19 mouse cellular contexts compared by ENCODE assay signal in genomic region chr15:77127737-77128136, GRCm38 (mm10).
DNase-seq lines count a peak whose midpoint lies in the region; ATAC-seq and TF ChIP-seq lines count a peak whose summit lies in the region.
"Had no signal": no experiment of that assay in that cellular context is flagged by ENCODE, and none has a peak within 500 bp of the region (broad histone marks: within the 10 kb centered on the region; RNA-seq: fewer than 3 reads in every experiment).

No protein-coding gene starts in this region.

- intact Hi-C loops in left cerebral cortex, adult 2 months (cut with DNase I) = no loop called here

- H3K36me3 ChIP-seq in C2C12 (ENCODE audit: control insufficient read depth, insufficient read depth) (peaks cover 94% of the 10 kb centered on the region), myocyte (ENCODE audit: control insufficient read depth, insufficient read depth) (peaks cover 92% of the 10 kb centered on the region)
- H3K36me3 ChIP-seq in stomach, postnatal 0 days (ENCODE audit: control insufficient read depth, insufficient read depth, low read length) = 0 out of 2 replicates have a peak, but pooled peaks cover 3% of the 10 kb centered on the region
- H3K36me3 ChIP-seq: G1E had no signal

- no peak for TF ChIP-seq CTCF in C2C12 (IDR thresholded peaks at IDR 0.05; ENCODE audit: control insufficient read depth, insufficient read depth, insufficient read length)
- TF ChIP-seq CTCF in left cerebral cortex, adult 2 months (IDR thresholded peaks at IDR 0.05) = no peak
- no peak for TF ChIP-seq CTCF in stomach, postnatal 0 days (IDR thresholded peaks at IDR 0.05; ENCODE audit: low read depth)

- H3K79me2 ChIP-seq in C2C12 (ENCODE audit: control insufficient read depth, insufficient read depth) = peaks cover 100% of the 10 kb centered on the region
- H3K79me2 ChIP-seq in myocyte (ENCODE audit: control insufficient read depth, insufficient read depth) = peaks cover 100% of the 10 kb centered on the region

- no peak overlapping the region for H3K4me3 ChIP-seq in C2C12 (ENCODE audit: insufficient read depth, poor library complexity, severe bottlenecking)
- H3K4me3 ChIP-seq in myocyte = no peak overlapping the region
- H3K4me3 ChIP-seq in left cerebral cortex, adult 2 months = no peak overlapping the region
- no peak overlapping the region for H3K4me3 ChIP-seq in stomach, postnatal 0 days (ENCODE audit: low read depth, low read length)

- H3K9me3 ChIP-seq in stomach, postnatal 0 days (ENCODE audit: control insufficient read depth, low read length) = no peaks in the 10 kb centered on the region
- H3K9me3 ChIP-seq: G1E had no signal

- DNase-seq in left cerebral cortex, adult 2 months (ENCODE audit: extremely low spot score in 1 of 2, low spot score in 2 of 2) = no peak
- no peak for DNase-seq in stomach, postnatal 0 days (ENCODE audit: low spot score)
- DNase-seq: adrenal gland, adult 2 months; adrenal gland, adult 8-10 months; adrenal gland, postnatal 10 days; adrenal gland, postnatal 14 days; adrenal gland, postnatal 25 days; adrenal gland, postnatal 36 days; B cell, adult 2 months; cerebellum, adult 11 months; cerebellum, adult 11-12 months; cerebellum, adult 18-20 months; cerebellum, adult 2 months had no signal

- peak overlapping the region; percentile 47 for H3K4me2 ChIP-seq in myocyte (ENCODE audit: low read depth)
- H3K4me2 ChIP-seq in stomach, postnatal 0 days (replicated peaks; ENCODE audit: low read depth) = no peak overlapping the region

- TF ChIP-seq POLR2A in myocyte (IDR thresholded peaks at IDR 0.05; ENCODE audit: insufficient read length, low read depth) = no peak

- H3K9ac ChIP-seq in stomach, postnatal 0 days (ENCODE audit: low read length) = no peak overlapping the region

- no peak overlapping the region for H3K27ac ChIP-seq in left cerebral cortex, adult 2 months
- no peak overlapping the region for H3K27ac ChIP-seq in stomach, postnatal 0 days (replicated peaks)

- peaks cover 95% of the 10 kb centered on the region for H3K79me3 ChIP-seq in C2C12 (ENCODE audit: low read depth)

- H3K27me3 ChIP-seq in C2C12 (ENCODE audit: control insufficient read depth, insufficient read depth, insufficient read length) (no peaks in the 10 kb centered on the region), myocyte (ENCODE audit: control insufficient read depth, insufficient read depth, insufficient read length) (no peaks in the 10 kb centered on the region)
- H3K27me3 ChIP-seq in stomach, postnatal 0 days (ENCODE audit: control insufficient read depth, insufficient read depth, low read length) = no peaks in the 10 kb centered on the region
- H3K27me3 ChIP-seq: Patski had no signal

- no peaks in the 10 kb centered on the region for H3K4me1 ChIP-seq in stomach, postnatal 0 days (replicated peaks; ENCODE audit: control insufficient read depth, insufficient read depth)

- H3ac ChIP-seq in C2C12 (ENCODE audit: control insufficient read depth, insufficient read length, low read depth) (no peak overlapping the region), myocyte (ENCODE audit: control insufficient read depth, insufficient read length) (no peak overlapping the region)

- TF ChIP-seq EP300 in stomach, postnatal 0 days (optimal IDR thresholded peaks at IDR 0.05) = no peak

- no peak for ATAC-seq in stomach, postnatal 0 days (ENCODE audit: low FRiP score, low TSS enrichment)
- ATAC-seq: activated CD4-positive, CD25-positive, alpha-beta regulatory T cell, adult 4 months; CD4-positive, CD25-positive, alpha-beta regulatory T cell, adult 4 months; Patski had no signal

- 93% methylated on average over 2 of the region's 2 CpGs for WGBS in stomach, postnatal 0 days

TF ChIP-seq in C2C12, 6 proteins besides CTCF, POLR2A, EP300 and RAD21:
- TF ChIP-seq MYOG (IDR thresholded peaks at IDR 0.05; ENCODE audit: control insufficient read depth, extremely low read depth, insufficient read length) = no peak
- peak; percentile 100 for TF ChIP-seq MYOD1 (IDR thresholded peaks at IDR 0.05; ENCODE audit: control insufficient read depth, insufficient read length, low read depth)
TF ChIP-seq in C2C12: peak in this region for 1.

TF ChIP-seq in myocyte, 11 proteins besides CTCF, POLR2A, EP300 and RAD21:
- TF ChIP-seq MAX (IDR thresholded peaks at IDR 0.05; ENCODE audit: low read depth) (no peak), TCF12 (IDR thresholded peaks at IDR 0.05; ENCODE audit: insufficient read depth, poor library complexity, severe bottlenecking) (peak; percentile 59), USF1 (IDR thresholded peaks at IDR 0.05; ENCODE audit: low read depth) (no peak), TCF3 (IDR thresholded peaks at IDR 0.05; ENCODE audit: insufficient read length, low read depth) (peak; percentile 23), MYOG (IDR thresholded peaks at IDR 0.05; ENCODE audit: control insufficient read depth in 1 of 3, insufficient read depth in 1 of 3, insufficient read length in 2 of 3, low read depth in 2 of 3) (peak in 1 of 3 experiments; percentile 28), MYOD1 (IDR thresholded peaks at IDR 0.05; ENCODE audit: control insufficient read depth in 1 of 3, insufficient read length in 2 of 3, low read depth in 2 of 3) (peak; percentile 96 to 99 (median 97))
TF ChIP-seq in myocyte: peak in this region for 4.
